Mouse (Mus musculus) hindbrain, embryonic 11.5 days (tissue): ENCODE measurements around the gene Galnt12. TPM values are rescaled to one million over a fixed set of nuclear protein-coding genes. Genes with fewer than 3 reads are reported as not detected.

Experiments
- ATAC-seq: fragments of 200-750 bp; cut with Nextera tagmentation; 2 replicates; pipeline ENCODE4 v1.8.0; 2017; ENCODE audit warnings: mild to moderate bottlenecking, moderate TSS enrichment, moderate library complexity; ENCODE audit not compliant: low FRiP score
- DNase-seq: peaks from one replicate; pipeline ENCODE4 v3.0.0-alpha.2; 2015; ENCODE audit warnings: low spot score
- H3K27ac ChIP-seq: fragments of 300-500 bp; sonication (generic); 2 replicates; pipeline ENCODE4 v1.5.1; 2014; ENCODE audit warnings: mild to moderate bottlenecking, low read depth, low read length
- H3K27me3 ChIP-seq: fragments of 300-500 bp; sonication (generic); 2 replicates; pipeline ENCODE4 v1.6.1; 2014; ENCODE audit warnings: mild to moderate bottlenecking, low read length, moderate library complexity, mixed read lengths; ENCODE audit not compliant: control insufficient read depth, insufficient read depth
- H3K36me3 ChIP-seq: fragments of 300-500 bp; sonication (generic); 2 replicates; pipeline ENCODE4 v1.6.1; 2014; ENCODE audit warnings: mild to moderate bottlenecking, low read length, moderate library complexity, mixed read lengths; ENCODE audit not compliant: control insufficient read depth, insufficient read depth
- H3K4me1 ChIP-seq: fragments of 300-500 bp; sonication (generic); replicated peaks from 2 replicates; pipeline ENCODE4 v1.6.1; 2014; ENCODE audit warnings: low read length, mixed read lengths; ENCODE audit not compliant: control insufficient read depth, insufficient read depth
- H3K4me2 ChIP-seq: fragments of 300-500 bp; sonication (generic); replicated peaks from 2 replicates; pipeline ENCODE4 v1.6.1; 2014; ENCODE audit warnings: mild to moderate bottlenecking, low read depth, low read length
- H3K4me3 ChIP-seq: fragments of 300-500 bp; sonication (generic); 2 replicates; pipeline ENCODE4 v1.5.1; 2014; ENCODE audit warnings: low read depth, low read length
- H3K9ac ChIP-seq: fragments of 300-500 bp; sonication (generic); 2 replicates; pipeline ENCODE4 v1.6.1; 2014; ENCODE audit warnings: low read depth, low read length
- H3K9me3 ChIP-seq: fragments of 300-500 bp; sonication (generic); 2 replicates; pipeline ENCODE4 v1.6.1; 2016; ENCODE audit warnings: low read length; ENCODE audit not compliant: control insufficient read depth
- WGBS: fragments of 180-500 bp; shearing (Covaris S2); extraction: QIAGEN DNeasy Blood & Tissue Kit; methylation state at CpG from one replicate; pipeline ENCODE4 v1.1.7; 2014; 5-methylcytosine and 5-hydroxymethylcytosine counted together
- polyA plus RNA-seq: library from polyadenylated mRNA; unstranded; fragments of >200 nt; fragmentation: Nextera tagmentation; extraction: Ambion mirVana; gene quantifications from 2 replicates; pipeline ENCODE4 v1.2.1, GENCODE M21; 2014

The Galnt12 gene
- polyA plus RNA-seq, 1 experiment from 2014 or later, result 2.8 TPM

DNA sequence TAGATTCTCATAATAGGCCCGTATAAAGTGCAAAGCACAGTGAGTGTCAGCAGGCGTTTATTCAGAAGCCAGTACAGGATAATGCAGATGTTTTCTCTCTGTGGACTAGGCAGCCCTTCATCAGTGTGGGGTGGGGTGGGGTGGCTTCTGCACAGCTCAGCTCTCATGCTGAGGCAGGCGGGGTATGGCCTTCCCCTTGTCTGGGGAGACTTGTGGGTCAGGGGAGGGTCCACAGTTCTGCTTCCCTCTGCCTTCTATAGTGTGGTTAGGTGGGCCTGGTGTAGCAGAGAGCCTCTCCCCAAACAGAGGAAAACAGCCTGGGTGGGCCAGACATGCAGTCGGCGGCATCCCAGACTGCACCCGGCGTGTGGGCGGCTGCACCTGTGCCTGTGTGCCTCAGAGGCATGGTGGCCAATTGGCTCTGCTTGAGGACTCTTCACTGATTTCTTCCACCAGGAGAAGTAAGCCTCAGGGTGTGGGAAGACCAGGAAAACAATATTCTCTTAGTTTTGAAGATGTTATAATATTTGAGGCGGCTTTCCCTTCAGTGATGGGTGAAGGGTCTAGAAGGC is 32.5 kb downstream of the Galnt12 start:
- ATAC-seq, result no peak
- no peaks in the 10 kb centered on the region for H3K27me3 ChIP-seq

GRCm38 (mm10) chr4:47128515-47128914 is 36.8 kb downstream of the Galnt12 start:
- H3K4me3 ChIP-seq, result no peak overlapping the region
- ATAC-seq (no peak), DNase-seq (no peak)
- H3K27ac ChIP-seq, result no peak overlapping the region
- H3K9ac ChIP-seq, result no peak overlapping the region
- WGBS, result 84% methylated on average over 7 of the region's 7 CpGs
- H3K9me3 ChIP-seq, result no peaks in the 10 kb centered on the region
- H3K36me3 ChIP-seq, result no peaks in the 10 kb centered on the region
- H3K27me3 ChIP-seq, result no peaks in the 10 kb centered on the region
- no peak overlapping the region for H3K4me2 ChIP-seq
- no peaks in the 10 kb centered on the region for H3K4me1 ChIP-seq

More for the DNA sequence above, 32.5 kb downstream of the Galnt12 start:
- no peak for DNase-seq
- no peak overlapping the region for H3K27ac ChIP-seq
- no peaks in the 10 kb centered on the region for H3K9me3 ChIP-seq
- H3K9ac ChIP-seq, result no peak overlapping the region
- 86% methylated on average over 9 of the region's 9 CpGs for WGBS
- no peak overlapping the region for H3K4me2 ChIP-seq
- no peak overlapping the region for H3K4me3 ChIP-seq
- H3K36me3 ChIP-seq, result no peaks in the 10 kb centered on the region
- H3K4me1 ChIP-seq, result no peaks in the 10 kb centered on the region

DNA sequence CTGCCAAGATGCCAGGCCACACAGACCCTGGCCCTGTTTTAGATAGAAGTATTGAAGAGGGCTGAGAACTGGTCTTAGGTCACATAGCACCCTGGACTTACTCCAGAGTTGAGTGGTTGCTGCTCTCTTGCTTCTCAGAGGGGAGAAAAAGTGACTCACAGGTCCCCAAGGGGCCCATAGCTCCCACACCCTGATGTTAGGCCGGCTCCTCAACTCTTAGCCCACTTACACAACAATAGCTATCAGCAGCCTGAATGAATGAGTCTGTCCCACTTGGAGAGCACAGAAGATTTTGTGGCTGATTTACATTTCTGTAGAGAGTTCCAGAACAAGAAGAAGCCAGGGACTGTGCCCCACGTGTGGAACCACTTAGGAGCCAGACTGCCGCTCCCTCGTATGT is 37.9 kb downstream of the Galnt12 start:
- H3K36me3 ChIP-seq, result no peaks in the 10 kb centered on the region
- no peak overlapping the region for H3K27ac ChIP-seq
- DNase-seq, result no peak
- no peak for ATAC-seq
- no peak overlapping the region for H3K4me3 ChIP-seq
- H3K4me1 ChIP-seq, result no peaks in the 10 kb centered on the region
- no peaks in the 10 kb centered on the region for H3K9me3 ChIP-seq
- H3K9ac ChIP-seq, result no peak overlapping the region
- H3K4me2 ChIP-seq, result no peak overlapping the region
- no peaks in the 10 kb centered on the region for H3K27me3 ChIP-seq
- WGBS, result 49% methylated on average over 4 of the region's 4 CpGs

DNA sequence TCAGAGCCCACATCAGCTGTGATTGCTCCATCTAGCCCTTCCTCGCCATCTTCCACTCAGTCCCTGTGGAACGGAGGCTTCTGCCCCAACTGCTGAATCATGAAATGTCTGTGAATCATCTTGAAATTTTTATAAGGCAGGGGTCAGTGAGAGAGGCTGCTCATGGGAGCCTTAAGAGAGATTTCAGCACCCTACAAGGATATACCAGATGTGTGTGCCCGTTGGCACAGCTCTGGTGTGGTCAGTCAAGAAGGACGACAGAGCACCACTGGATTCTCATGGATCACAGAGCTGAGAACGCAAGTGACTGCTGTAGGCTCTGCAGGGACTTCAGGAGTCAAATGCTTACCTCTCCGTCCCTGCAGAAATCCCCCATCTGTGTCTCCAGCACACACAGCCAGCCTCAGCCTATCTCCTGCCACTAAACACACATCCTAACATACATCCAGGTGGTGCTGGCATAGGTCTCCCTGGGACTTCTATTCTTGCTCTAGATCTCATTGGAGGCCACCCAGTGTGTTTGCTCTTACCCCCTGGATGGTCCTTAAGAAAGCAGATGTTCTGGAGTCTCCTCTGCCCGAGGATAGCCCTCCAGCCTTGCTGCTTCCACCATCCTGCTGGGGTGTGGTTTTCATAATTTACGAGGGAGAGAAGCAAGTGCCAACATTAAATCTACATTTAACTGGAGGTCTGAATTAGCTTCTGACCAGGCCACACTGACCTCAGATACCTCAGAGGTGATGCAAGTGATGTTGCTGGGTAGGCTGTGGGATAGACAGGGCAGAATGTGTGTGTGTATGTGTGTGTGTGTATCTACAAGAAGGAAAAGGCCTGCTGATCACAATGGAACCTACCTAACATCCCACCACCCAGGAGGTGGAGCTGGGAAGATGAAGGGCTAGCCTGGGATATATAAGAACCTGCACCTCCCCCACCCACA is 38.7 kb downstream of the Galnt12 start:
- H3K27ac ChIP-seq, result no peak overlapping the region
- H3K4me2 ChIP-seq, result no peak overlapping the region
- no peaks in the 10 kb centered on the region for H3K36me3 ChIP-seq
- no peak overlapping the region for H3K9ac ChIP-seq
- 82% methylated on average over 8 of the region's 8 CpGs for WGBS
- H3K27me3 ChIP-seq, result no peaks in the 10 kb centered on the region
- H3K4me3 ChIP-seq, result no peak overlapping the region
- DNase-seq (no peak), ATAC-seq (no peak)
- H3K4me1 ChIP-seq, result no peaks in the 10 kb centered on the region
- H3K9me3 ChIP-seq, result no peaks in the 10 kb centered on the region

DNA sequence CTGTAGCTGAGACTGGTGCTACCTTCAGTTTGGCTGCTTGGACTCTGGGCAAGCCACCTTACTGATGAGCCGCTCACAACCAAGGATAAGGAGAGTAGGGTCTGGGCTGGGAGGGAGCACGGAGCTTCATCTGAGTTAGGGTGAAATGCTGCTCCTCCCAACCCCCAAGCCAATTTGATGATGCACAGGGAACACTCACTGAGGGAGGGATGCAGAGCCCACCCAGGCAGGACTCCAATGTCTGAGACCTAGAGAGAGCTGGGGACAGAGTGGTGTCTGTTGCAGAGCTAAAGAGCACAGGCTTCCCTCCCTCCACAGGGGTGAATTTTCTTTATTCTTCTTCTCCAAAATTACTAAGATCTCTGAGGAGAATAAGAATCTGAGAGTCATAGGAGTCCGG is 40.2 kb downstream of the Galnt12 start:
- Histone ChIP-seq H3K36me3 (no peaks in the 10 kb centered on the region), H3K4me2 (no peak overlapping the region), H3K9ac (no peak overlapping the region), H3K4me3 (no peak overlapping the region), H3K27ac (no peak overlapping the region), H3K9me3 (no peaks in the 10 kb centered on the region), H3K4me1 (no peaks in the 10 kb centered on the region), H3K27me3 (no peaks in the 10 kb centered on the region)
- ATAC-seq (no peak), DNase-seq (no peak)
- whole genome bisulfite sequencing, result 87% methylated on average over 3 of the region's 3 CpGs

GRCm38 (mm10) chr4:47132413-47132812 is 40.7 kb downstream of the Galnt12 start:
- Histone ChIP-seq H3K4me3 (no peak overlapping the region), H3K9me3 (no peaks in the 10 kb centered on the region), H3K27ac (no peak overlapping the region), H3K36me3 (no peaks in the 10 kb centered on the region), H3K9ac (no peak overlapping the region), H3K27me3 (no peaks in the 10 kb centered on the region), H3K4me2 (no peak overlapping the region), H3K4me1 (no peaks in the 10 kb centered on the region)
- no peak for ATAC-seq
- DNase-seq, result no peak
- 53% methylated on average over 3 of the region's 3 CpGs for WGBS

DNA sequence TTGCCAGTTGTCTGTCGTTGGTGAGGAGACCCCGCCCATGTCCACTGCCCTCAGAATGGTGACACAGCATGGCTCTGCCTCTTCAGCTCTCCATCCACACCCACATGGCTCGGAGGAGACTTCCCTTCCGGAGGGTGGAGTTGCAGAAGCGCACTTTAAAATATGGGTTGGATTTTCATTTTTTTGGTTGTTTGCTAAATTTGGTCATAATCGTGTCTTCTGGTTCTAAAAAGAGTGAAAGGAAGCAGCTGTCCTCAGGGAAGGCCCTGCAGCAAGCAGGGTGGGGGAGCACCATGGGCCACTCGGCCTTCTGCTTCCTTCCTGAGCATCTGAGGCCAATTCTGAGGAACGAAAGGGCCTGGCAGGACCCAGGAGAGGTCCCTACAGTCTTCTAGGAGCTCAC is 45.0 kb downstream of the Galnt12 start:
- Histone ChIP-seq H3K36me3 (no peaks in the 10 kb centered on the region), H3K9me3 (no peaks in the 10 kb centered on the region), H3K27me3 (no peaks in the 10 kb centered on the region), H3K4me3 (no peak overlapping the region), H3K9ac (no peak overlapping the region), H3K4me1 (0 out of 2 replicates have a peak, but pooled peaks cover 3% of the 10 kb centered on the region), H3K4me2 (no peak overlapping the region), H3K27ac (no peak overlapping the region)
- 81% methylated on average over 8 of the region's 8 CpGs for WGBS
- ATAC-seq, result no peak
- no peak for DNase-seq

DNA sequence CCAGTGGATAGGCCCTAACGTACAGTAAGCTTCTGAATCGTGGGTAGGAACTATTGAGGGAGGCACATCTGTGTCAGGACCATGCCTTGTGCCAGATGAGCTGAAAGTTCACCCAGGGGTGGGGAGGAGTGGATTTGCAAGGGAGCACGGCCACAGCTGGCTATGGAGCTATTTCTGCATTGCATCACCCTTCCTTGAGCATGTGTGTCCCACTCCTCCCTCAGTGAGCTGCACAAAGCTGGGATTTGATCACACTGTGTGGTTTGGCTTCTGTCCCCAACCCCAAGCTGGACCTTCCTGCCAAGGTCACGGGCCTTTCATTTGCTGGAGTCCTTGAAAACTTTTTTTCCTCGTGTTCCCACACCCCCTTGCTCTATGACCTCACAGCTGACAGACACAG is 45.8 kb downstream of the Galnt12 start:
- Histone ChIP-seq H3K9me3 (no peaks in the 10 kb centered on the region), H3K27me3 (no peaks in the 10 kb centered on the region), H3K9ac (no peak overlapping the region), H3K36me3 (no peaks in the 10 kb centered on the region), H3K27ac (no peak overlapping the region), H3K4me3 (no peak overlapping the region), H3K4me1 (0 out of 2 replicates have a peak, but pooled peaks cover 3% of the 10 kb centered on the region), H3K4me2 (no peak overlapping the region)
- ATAC-seq (no peak), DNase-seq (no peak)
- 77% methylated on average over 5 of the region's 5 CpGs for WGBS

- H3K4me1 ChIP-seq, result 0 out of 2 replicates have a peak, but pooled peaks cover 3% of the 10 kb centered on the region
- no peak overlapping the region for H3K9ac ChIP-seq
- no peaks in the 10 kb centered on the region for H3K9me3 ChIP-seq
- H3K4me2 ChIP-seq, result no peak overlapping the region
- no peak overlapping the region for H3K4me3 ChIP-seq
- ATAC-seq (no peak), DNase-seq (no peak)
- no peaks in the 10 kb centered on the region for H3K27me3 ChIP-seq
- 75% methylated on average over 7 of the region's 7 CpGs for WGBS
- no peak overlapping the region for H3K27ac ChIP-seq
- no peaks in the 10 kb centered on the region for H3K36me3 ChIP-seq
Observed at GRCm38 (mm10) chr4:47138411-47138810, 46.7 kb downstream of the Galnt12 start.
